Mouse (Mus musculus): Measurements from ENCODE around the gene Cnbp.

GRCm38 (mm10) chr6:87807735-87808440, 43.0 kb downstream of the Cnbp start:
- TF ChIP-seq MYOD1 (IDR thresholded peaks at IDR 0.05; ENCODE audit: control insufficient read depth in 1 of 3, insufficient read length in 2 of 3, low read depth in 2 of 3) (no peak), POLR2AphosphoS2 (IDR thresholded peaks at IDR 0.05; ENCODE audit: insufficient read length, low read depth) (no peak), POLR2A (IDR thresholded peaks at IDR 0.05; ENCODE audit: insufficient read length, low read depth) (no peak)
